Mouse (Mus musculus) ES-E14 (cell line): ENCODE measurements around the gene Iqgap1. TPM values are rescaled to one million over a fixed set of nuclear protein-coding genes. Genes with fewer than 3 reads are reported as not detected.

Source experiments
- DNase-seq: peaks from one replicate; pipeline ENCODE4 v3.0.0-alpha.2; 2013; ENCODE audit warnings: low read depth, low spot score
- H3K27ac ChIP-seq: 2 replicates; pipeline ENCODE4 v1.5.1; 2012; ENCODE audit warnings: low read depth, mild to moderate bottlenecking, low read length, moderate library complexity, mixed read lengths; ENCODE audit not compliant: poor library complexity, insufficient read depth, severe bottlenecking
- H3K36me3 ChIP-seq: 2 replicates; pipeline ENCODE4 v1.6.1; 2012; ENCODE audit warnings: mild to moderate bottlenecking, low read length, moderate library complexity, mixed read lengths; ENCODE audit not compliant: control insufficient read depth, poor library complexity, insufficient read depth, severe bottlenecking
- H3K4me1 ChIP-seq, 2 experiments: fragments of 150-350 bp in 1 of 2; sonication (generic) in 1 of 2; 2 replicates each; pipeline ENCODE4 v1.6.1; 2012; ENCODE audit warnings: low read length in 2 of 2, mild to moderate bottlenecking in 1 of 2, mixed read lengths in 1 of 2; ENCODE audit not compliant: control insufficient read depth in 2 of 2, insufficient read depth in 2 of 2, poor library complexity in 1 of 2
- H3K4me3 ChIP-seq, 2 experiments: fragments of 150-350 bp in 1 of 2; sonication (generic) in 1 of 2; 2 replicates each; pipeline ENCODE4 v1.5.1; 2012; ENCODE audit warnings: low read length in 2 of 2, low read depth in 1 of 2, mild to moderate bottlenecking in 1 of 2, mixed read lengths in 1 of 2; ENCODE audit not compliant: insufficient read depth in 1 of 2, poor library complexity in 1 of 2, severe bottlenecking in 1 of 2
- H3K9ac ChIP-seq: 2 replicates; pipeline ENCODE4 v1.6.1; 2012; ENCODE audit warnings: low read depth, mild to moderate bottlenecking, low read length, mixed read lengths; ENCODE audit not compliant: poor library complexity, insufficient read depth, severe bottlenecking
- H3K9me3 ChIP-seq: fragments of 150-350 bp; sonication (generic); 2 replicates; pipeline ENCODE4 v1.6.1; 2012; ENCODE audit warnings: low read depth, mild to moderate bottlenecking, low read length; ENCODE audit not compliant: control insufficient read depth, insufficient read depth
- CHD2 ChIP-seq: IDR thresholded peaks from 2 replicates; pipeline ENCODE4 v1.6.1; 2014; ENCODE audit warnings: mild to moderate bottlenecking, low read depth, low read length, inconsistent platforms
- HCFC1 ChIP-seq: IDR thresholded peaks from 2 replicates; pipeline ENCODE4 v1.6.1; 2012; ENCODE audit warnings: low read length, inconsistent platforms, borderline replicate concordance; ENCODE audit not compliant: insufficient read depth
- MAFK ChIP-seq: IDR thresholded peaks from 2 replicates; pipeline ENCODE4 v1.6.1; 2014; ENCODE audit warnings: mild to moderate bottlenecking, low read depth, low read length, inconsistent platforms; ENCODE audit not compliant: insufficient read depth
- ZC3H11A ChIP-seq: IDR thresholded peaks from 2 replicates; pipeline ENCODE4 v1.6.1; 2012; ENCODE audit warnings: low read depth, mild to moderate bottlenecking, inconsistent platforms, low read length, borderline replicate concordance
- ZNF384 ChIP-seq: IDR thresholded peaks from 2 replicates; pipeline ENCODE4 v1.6.1; 2012; ENCODE audit warnings: low read depth, low read length, inconsistent platforms
- in situ Hi-C, 2 experiments: fragments of 600-800 bp; cut with MboI; formaldehyde crosslinking; loops; one replicate each; pipeline ENCODE4 v1.15.1; 2025; ENCODE audit warnings: low sequenced_read_pairs in 2 of 2, inconsistent platforms in 1 of 2; ENCODE audit not compliant: unreplicated experiment in 2 of 2
- total RNA-seq: library from RNA; depleted of rRNA; stranded (reverse); fragments of 300-350 nt; gene quantifications from 2 replicates; pipeline ENCODE4 v1.2.3, GENCODE M21; 2012

The Iqgap1 gene
- total RNA-seq, 1 experiment: 135 TPM

GRCm38 (mm10) chr7:80816641-80817040 lies 9.1 kb downstream of the Iqgap1 start:
- H3K9ac ChIP-seq: no peak overlapping the region
- peaks cover 6 to 8% of the 10 kb centered on the region in 2 experiments; a peak in 1 of 4 replicates for H3K4me1 ChIP-seq
- no peak overlapping the region for H3K27ac ChIP-seq
- in situ Hi-C loops: no loop called here
- TF ChIP-seq ZNF384 (no peak), HCFC1 (no peak)
- no peaks in the 10 kb centered on the region for H3K36me3 ChIP-seq
- no peaks in the 10 kb centered on the region for H3K9me3 ChIP-seq
- H3K4me3 ChIP-seq: no peak overlapping the region
- DNase-seq: no peak

DNA sequence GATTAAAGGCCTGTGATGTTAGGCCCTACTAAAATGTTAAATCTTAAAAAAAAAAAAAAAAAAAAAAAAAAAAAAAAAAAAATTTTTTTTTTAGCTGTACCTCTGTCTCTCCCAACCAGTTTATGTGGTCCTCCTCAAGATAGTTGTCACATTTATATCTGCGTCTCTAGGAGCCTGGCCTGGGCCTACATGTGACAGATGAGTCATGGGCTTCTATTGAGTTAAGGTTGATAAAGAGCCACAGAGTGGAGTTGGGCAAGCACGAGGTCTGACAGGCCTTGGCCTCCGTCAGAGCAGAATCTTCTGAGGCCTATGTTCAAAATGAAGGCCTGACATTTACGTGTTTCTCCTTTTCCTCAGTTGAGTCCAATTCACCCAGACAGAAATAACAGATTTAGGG lies 12.4 kb downstream of the Iqgap1 start:
- in situ Hi-C loops: no loop called here
- no peaks in the 10 kb centered on the region for H3K36me3 ChIP-seq

DNA sequence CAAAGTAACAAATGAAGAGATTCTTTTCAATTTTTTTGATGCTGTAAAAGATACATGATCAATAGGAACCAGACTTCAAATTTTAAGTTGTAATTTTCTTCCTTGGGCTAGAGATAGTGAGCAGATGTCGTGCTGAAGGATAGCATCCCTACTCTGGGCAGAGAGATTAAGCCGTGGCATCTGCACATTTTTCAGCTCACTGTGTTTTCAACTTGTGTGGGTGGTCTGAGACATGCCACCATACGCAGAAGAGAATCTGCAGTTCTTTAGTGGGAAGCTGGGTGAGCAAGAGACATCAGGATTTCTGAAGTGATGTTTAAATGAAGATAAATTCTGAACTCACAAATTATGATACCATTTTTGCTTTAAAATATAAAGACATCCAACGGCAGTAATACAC lies 19.4 kb downstream of the Iqgap1 start:
- no peak for DNase-seq
- TF ChIP-seq CHD2 (no peak), MAFK (no peak), ZNF384 (no peak), ZC3H11A (no peak), HCFC1 (no peak)
- H3K9me3 ChIP-seq: no peaks in the 10 kb centered on the region

More for the DNA sequence above, 12.4 kb downstream of the Iqgap1 start:
- TF ChIP-seq MAFK: no peak
- TF ChIP-seq HCFC1: no peak
- no peak for TF ChIP-seq ZNF384
- TF ChIP-seq ZC3H11A: no peak
- no peak for TF ChIP-seq CHD2
- Histone ChIP-seq H3K9me3 (no peaks in the 10 kb centered on the region), H3K4me1 (peaks cover 6 to 11% of the 10 kb centered on the region in 2 experiments; a peak in 1 of 4 replicates), H3K4me3 (no peak overlapping the region), H3K27ac (no peak overlapping the region), H3K9ac (no peak overlapping the region)
- DNase-seq: no peak

GRCm38 (mm10) chr7:80803173-80803872 lies 22.5 kb downstream of the Iqgap1 start:
- in situ Hi-C loops: no loop called here

More for the DNA sequence above, 19.4 kb downstream of the Iqgap1 start:
- in situ Hi-C loops: no loop called here
- Histone ChIP-seq H3K36me3 (no peaks in the 10 kb centered on the region), H3K9ac (no peak overlapping the region), H3K4me3 (no peak overlapping the region), H3K27ac (no peak overlapping the region), H3K4me1 (peaks cover 3 to 11% of the 10 kb centered on the region in 2 experiments; a peak in 3 of 4 replicates)

More at GRCm38 (mm10) chr7:80803173-80803872, 22.5 kb downstream of the Iqgap1 start:
- Histone ChIP-seq H3K9ac (peak overlapping the region; percentile 74), H3K4me3 (peak overlapping the region; percentile 89 to 98), H3K27ac (peak overlapping the region; percentile 38), H3K9me3 (no peaks in the 10 kb centered on the region), H3K4me1 (peaks cover 3 to 15% of the 10 kb centered on the region in 2 experiments; a peak in 3 of 4 replicates), H3K36me3 (peaks cover 9% of the 10 kb centered on the region)
- TF ChIP-seq CHD2 (no peak), ZNF384 (no peak), ZC3H11A (no peak), MAFK (no peak), HCFC1 (no peak)
- DNase-seq: peak; percentile 86
